In genomic region chr11:83442596-83443267, GRCm38 (mm10) we compare ENCODE assay signal across 9 mouse cellular contexts. TPM values are rescaled to one million over a fixed set of nuclear protein-coding genes. Genes with fewer than 3 reads are reported as not detected.
DNase-seq lines count a peak whose midpoint lies in the region; ATAC-seq and TF ChIP-seq lines count a peak whose summit lies in the region.
"Had no signal": no experiment of that assay in that cellular context is flagged by ENCODE, and none has a peak within 500 bp of the region (broad histone marks: within the 10 kb centered on the region; RNA-seq: fewer than 3 reads in every experiment).

No protein-coding gene starts in this region.

- peak; percentile 45 for DNase-seq in T-cell, adult 2 months (ENCODE audit: low spot score)
- peak; percentile 88 for DNase-seq in cerebellum, adult 18-20 months
- DNase-seq in forebrain, postnatal 0 days = peak; percentile 90
- DNase-seq in layer of hippocampus, adult 9-10 months (ENCODE audit: low spot score) = peak; percentile 86
- DNase-seq in ovary, adult 18-20 months (ENCODE audit: low spot score) = peak; percentile 31
- DNase-seq in urinary bladder, postnatal 36 days (ENCODE audit: low spot score in 2 of 2) = peak; percentile 65 to 75

- TF ChIP-seq CTCF in forebrain, postnatal 0 days (IDR thresholded peaks at IDR 0.05; ENCODE audit: low read depth) = peak; percentile 86

- H3K36me3 ChIP-seq in forebrain, postnatal 0 days (ENCODE audit: insufficient read depth) = no peaks in the 10 kb centered on the region
- H3K36me3 ChIP-seq in hindbrain, embryonic 13.5 days = no peaks in the 10 kb centered on the region
- H3K36me3 ChIP-seq in lung, embryonic 16.5 days (ENCODE audit: control insufficient read depth, insufficient read depth, low read length) = no peaks in the 10 kb centered on the region

- no peak overlapping the region for H3K27ac ChIP-seq in forebrain, postnatal 0 days (ENCODE audit: low read depth, low read length)
- no peak overlapping the region for H3K27ac ChIP-seq in hindbrain, embryonic 13.5 days
- H3K27ac ChIP-seq in lung, embryonic 16.5 days (ENCODE audit: low read length) = no peak overlapping the region
- H3K27ac ChIP-seq: macrophage had no signal

- no peak overlapping the region; the same call in 1 of the 2 replicates for H3K9ac ChIP-seq in forebrain, postnatal 0 days
- peak overlapping the region; percentile 39; the same call in 1 of the 2 replicates for H3K9ac ChIP-seq in hindbrain, embryonic 13.5 days
- H3K9ac ChIP-seq in lung, embryonic 16.5 days (ENCODE audit: low read length) = no peak overlapping the region

- peak overlapping the region; percentile 21 for H3K4me3 ChIP-seq in forebrain, postnatal 0 days (ENCODE audit: low read depth, low read length)
- H3K4me3 ChIP-seq in hindbrain, embryonic 13.5 days = peak overlapping the region; percentile 26
- peak overlapping the region; percentile 21 for H3K4me3 ChIP-seq in lung, embryonic 16.5 days (ENCODE audit: low read length)

- ATAC-seq in forebrain, postnatal 0 days = peak; percentile 64
- ATAC-seq in hindbrain, embryonic 13.5 days (ENCODE audit: low FRiP score) = peak; percentile 26; the same call in 1 of the 2 replicates
- peak; percentile 44 for ATAC-seq in lung, embryonic 16.5 days (ENCODE audit: low read depth)

- H3K4me1 ChIP-seq in forebrain, postnatal 0 days (ENCODE audit: insufficient read depth) = no peaks in the 10 kb centered on the region
- peaks cover 23% of the 10 kb centered on the region for H3K4me1 ChIP-seq in hindbrain, embryonic 13.5 days (replicated peaks)
- peaks cover 17% of the 10 kb centered on the region for H3K4me1 ChIP-seq in lung, embryonic 16.5 days (replicated peaks; ENCODE audit: control insufficient read depth, insufficient read depth, low read length)

- H3K4me2 ChIP-seq in forebrain, postnatal 0 days (ENCODE audit: low read depth) = peak overlapping the region; percentile 51
- H3K4me2 ChIP-seq in hindbrain, embryonic 13.5 days = peak overlapping the region; percentile 51
- peak overlapping the region; percentile 40 for H3K4me2 ChIP-seq in lung, embryonic 16.5 days (ENCODE audit: low read depth, low read length)

- H3K9me3 ChIP-seq in forebrain, postnatal 0 days (ENCODE audit: low read length) = 0 out of 2 replicates have a peak, but pooled peaks cover 3% of the 10 kb centered on the region
- no peaks in the 10 kb centered on the region for H3K9me3 ChIP-seq in hindbrain, embryonic 13.5 days
- no peaks in the 10 kb centered on the region for H3K9me3 ChIP-seq in lung, embryonic 16.5 days (ENCODE audit: control insufficient read depth, low read length)

- H3K27me3 ChIP-seq in forebrain, postnatal 0 days (ENCODE audit: insufficient read depth, low read length) = peaks cover 39% of the 10 kb centered on the region
- peaks cover 71% of the 10 kb centered on the region for H3K27me3 ChIP-seq in hindbrain, embryonic 13.5 days
- H3K27me3 ChIP-seq in lung, embryonic 16.5 days (ENCODE audit: control insufficient read depth, insufficient read depth, low read depth, low read length) = peaks cover 41% of the 10 kb centered on the region

- 12% methylated on average over 29 of the region's 29 CpGs for WGBS in forebrain, postnatal 0 days
- 11% methylated on average over 29 of the region's 29 CpGs for WGBS in hindbrain, embryonic 13.5 days
- 10% methylated on average over 29 of the region's 29 CpGs for WGBS in lung, embryonic 16.5 days

RNA-seq across cellular contexts. Expression of gene 1700020L24Rik, which starts 5.3 kb away (rescaled TPM):
- total RNA-seq in forebrain, postnatal 0 days (2014; rRNA removed) = 0.24 and 0.77 TPM in 2 replicates
- 0.40 and 0.63 TPM in 2 replicates for polyA plus RNA-seq in forebrain, postnatal 0 days (2015; fragmentation: Nextera tagmentation; extraction: Ambion mirVana)
- 0.48 TPM in 1 of 2 replicates, not detected in the other for polyA plus RNA-seq in hindbrain, embryonic 13.5 days (2015; fragmentation: Nextera tagmentation; extraction: Ambion mirVana)
- polyA plus RNA-seq in lung, embryonic 16.5 days (2015; fragmentation: Nextera tagmentation; extraction: Ambion mirVana) = 0.39 TPM in 1 of 2 replicates, not detected in the other
- polyA plus RNA-seq: macrophage had no signal

RNA-seq across cellular contexts. Expression of gene Gas2l2, which starts 13.5 kb away (rescaled TPM):
- total RNA-seq in forebrain, postnatal 0 days (2014; rRNA removed) = 1.2 and 1.3 TPM in 2 replicates
- polyA plus RNA-seq in forebrain, postnatal 0 days (2015; fragmentation: Nextera tagmentation; extraction: Ambion mirVana) = 0.50 and 0.98 TPM in 2 replicates
- 0.43 and 1.4 TPM in 2 replicates for polyA plus RNA-seq in hindbrain, embryonic 13.5 days (2015; fragmentation: Nextera tagmentation; extraction: Ambion mirVana)
- 0.53 and 0.82 TPM in 2 replicates for polyA plus RNA-seq in lung, embryonic 16.5 days (2015; fragmentation: Nextera tagmentation; extraction: Ambion mirVana)
- polyA plus RNA-seq: macrophage had no signal

RNA-seq across cellular contexts. Expression of gene Mmp28, which starts 20.1 kb away (rescaled TPM):
- total RNA-seq in forebrain, postnatal 0 days (2014; rRNA removed) = 2.5 and 5.6 TPM in 2 replicates
- 0.97 and 1.1 TPM in 2 replicates for polyA plus RNA-seq in forebrain, postnatal 0 days (2015; fragmentation: Nextera tagmentation; extraction: Ambion mirVana)
- 3.5 and 3.8 TPM in 2 replicates for polyA plus RNA-seq in hindbrain, embryonic 13.5 days (2015; fragmentation: Nextera tagmentation; extraction: Ambion mirVana)
- polyA plus RNA-seq in lung, embryonic 16.5 days (2015; fragmentation: Nextera tagmentation; extraction: Ambion mirVana) = 1.7 and 1.8 TPM in 2 replicates

RNA-seq across cellular contexts. Expression of gene Taf15, which starts 30.2 kb away (rescaled TPM):
- 16.5 and 27.8 TPM in 2 replicates for total RNA-seq in forebrain, postnatal 0 days (2014; rRNA removed)
- 4.2 and 10.5 TPM in 2 replicates for polyA plus RNA-seq in forebrain, postnatal 0 days (2015; fragmentation: Nextera tagmentation; extraction: Ambion mirVana)
- 14.7 and 16.4 TPM in 2 replicates for polyA plus RNA-seq in hindbrain, embryonic 13.5 days (2015; fragmentation: Nextera tagmentation; extraction: Ambion mirVana)
- polyA plus RNA-seq in lung, embryonic 16.5 days (2015; fragmentation: Nextera tagmentation; extraction: Ambion mirVana) = 12.3 and 13.9 TPM in 2 replicates

RNA-seq across cellular contexts. Expression of gene Rasl10b, which starts 33.8 kb away (rescaled TPM):
- total RNA-seq in forebrain, postnatal 0 days (2014; rRNA removed) = 99.0 and 107 TPM in 2 replicates
- 38.4 and 38.6 TPM in 2 replicates for polyA plus RNA-seq in forebrain, postnatal 0 days (2015; fragmentation: Nextera tagmentation; extraction: Ambion mirVana)
- polyA plus RNA-seq in hindbrain, embryonic 13.5 days (2015; fragmentation: Nextera tagmentation; extraction: Ambion mirVana) = 22.2 and 22.5 TPM in 2 replicates
- 0.41 and 0.62 TPM in 2 replicates for polyA plus RNA-seq in lung, embryonic 16.5 days (2015; fragmentation: Nextera tagmentation; extraction: Ambion mirVana)

Comparison
In these comparisons a context has a peak if more than half of its experiments do, and no peak if none do; other contexts are left out.
1. DNase-seq: peak in every context shown above with its lines; median percentile 90 in forebrain, postnatal 0 days; 88 in cerebellum, adult 18-20 months; 86 in layer of hippocampus, adult 9-10 months; 70 in urinary bladder, postnatal 36 days; 45 in T-cell, adult 2 months; 31 in ovary, adult 18-20 months.